Mouse (Mus musculus) right cerebral cortex, adult 2 months (tissue): ENCODE results near the gene St6galnac6.

Source experiments
- DNase-seq, 2 experiments: peaks; one replicate each; pipeline ENCODE4 v3.0.0; 2021 to 2022; ENCODE audit warnings: low spot score in 2 of 2

The St6galnac6 gene

DNA sequence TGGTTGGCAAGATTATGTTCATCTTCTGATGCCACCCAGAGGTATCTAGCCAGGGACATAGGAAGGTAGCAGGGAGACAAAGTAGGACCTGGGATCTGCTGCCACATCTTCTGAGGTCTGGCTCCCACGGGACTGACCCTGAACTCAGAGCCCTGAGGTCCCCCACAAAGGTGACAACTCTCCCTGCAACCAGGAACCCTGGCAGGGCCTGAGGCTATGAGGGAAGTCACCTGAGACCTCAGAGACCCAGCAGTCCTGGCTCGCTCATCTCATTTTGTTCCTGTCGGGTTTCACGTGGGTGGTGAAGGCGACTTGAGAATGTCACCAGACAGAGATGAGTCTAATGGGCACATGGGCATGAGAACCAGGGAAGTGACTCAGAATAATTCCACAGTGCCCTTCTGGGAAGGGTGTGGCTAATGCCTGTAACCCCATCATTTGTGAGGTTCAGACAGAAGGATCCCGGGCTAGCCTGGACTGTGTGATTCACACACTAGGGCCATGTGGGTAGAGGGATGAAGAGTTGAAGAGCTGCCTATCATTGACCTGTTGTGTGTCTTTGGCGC lies 14.3 kb upstream of the St6galnac6 start:
- no peak for DNase-seq

GRCm38 (mm10) chr2:32586871-32587351 lies 12.6 kb upstream of the St6galnac6 start, which contains the start of gene St6galnac4:
Gene St6galnac4 (plus strand): TSS chr2:32587095.
- DNase-seq: peak; percentile 87 to 90

- DNase-seq: no peak
Measured at GRCm38 (mm10) chr2:32587731-32588321, 11.7 kb upstream of the St6galnac6 start.

DNA sequence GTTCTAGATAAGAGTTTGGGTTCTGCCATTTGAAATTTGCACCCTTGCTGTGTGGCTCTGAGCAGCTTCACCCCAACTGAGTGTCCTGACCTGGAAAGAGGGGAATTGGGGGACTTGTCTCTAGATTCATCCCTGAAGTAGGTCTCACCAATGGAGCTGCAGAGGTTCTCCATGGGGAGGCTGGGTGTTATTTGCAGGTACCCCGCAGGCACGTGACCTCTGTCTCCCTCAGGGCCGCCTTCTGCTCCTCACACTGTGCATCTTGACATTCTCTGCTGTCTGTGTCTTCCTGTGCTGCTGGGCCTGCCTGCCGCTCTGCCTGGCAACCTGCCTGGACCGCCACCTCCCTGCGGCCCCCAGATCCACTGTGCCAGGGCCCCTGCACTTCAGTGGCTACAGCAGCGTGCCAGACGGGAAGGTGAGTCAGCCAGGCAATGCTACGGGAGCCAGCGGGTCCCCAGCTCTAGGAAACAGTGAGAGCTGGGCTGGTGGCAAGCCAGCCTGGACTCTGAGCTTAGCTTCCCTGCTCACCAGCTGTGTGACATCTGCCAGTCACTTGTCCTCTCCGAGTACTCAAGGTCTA lies 10.2 kb upstream of the St6galnac6 start:
- DNase-seq: peak; percentile 57 to 62

DNA sequence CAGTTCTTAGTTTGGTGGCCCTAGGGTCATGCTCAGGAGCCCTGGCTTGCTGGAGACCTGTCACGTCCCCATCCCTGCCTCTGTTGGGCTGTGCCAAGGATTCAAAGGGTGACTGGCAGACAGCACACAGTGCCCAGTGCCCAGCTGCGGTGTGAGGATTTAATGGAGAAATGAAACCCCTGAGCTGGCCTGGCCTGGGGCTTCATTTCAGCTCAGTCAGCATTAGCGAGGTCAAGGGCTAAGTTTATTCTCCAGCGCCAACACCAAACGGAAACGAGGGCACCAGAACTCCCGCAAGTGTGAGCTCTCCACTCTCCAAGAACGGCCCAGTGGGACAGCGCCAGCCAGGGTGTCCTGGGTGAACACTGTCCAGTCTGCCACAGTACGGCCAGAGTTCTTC lies 9.3 kb upstream of the St6galnac6 start:
- DNase-seq: no peak

DNA sequence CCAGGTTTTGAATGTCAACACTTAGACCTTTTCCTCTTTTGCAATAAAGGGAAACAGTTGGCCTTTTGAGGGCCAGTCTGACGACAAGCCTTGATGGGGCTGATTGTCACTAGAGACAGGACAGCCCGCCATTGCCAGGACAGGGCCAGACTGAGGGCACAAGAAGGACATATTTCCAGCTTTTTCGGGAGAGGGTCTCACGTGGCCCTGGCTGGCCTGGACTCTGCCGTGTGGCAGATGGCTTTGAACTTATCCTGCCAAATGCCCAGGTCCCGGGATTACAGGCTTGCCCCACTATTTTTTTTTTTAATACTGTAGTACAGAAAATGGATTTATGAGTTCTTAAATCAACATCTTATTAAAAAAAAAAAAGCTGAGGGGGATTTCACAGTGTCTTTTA lies 8.3 kb upstream of the St6galnac6 start:
- DNase-seq: no peak

DNA sequence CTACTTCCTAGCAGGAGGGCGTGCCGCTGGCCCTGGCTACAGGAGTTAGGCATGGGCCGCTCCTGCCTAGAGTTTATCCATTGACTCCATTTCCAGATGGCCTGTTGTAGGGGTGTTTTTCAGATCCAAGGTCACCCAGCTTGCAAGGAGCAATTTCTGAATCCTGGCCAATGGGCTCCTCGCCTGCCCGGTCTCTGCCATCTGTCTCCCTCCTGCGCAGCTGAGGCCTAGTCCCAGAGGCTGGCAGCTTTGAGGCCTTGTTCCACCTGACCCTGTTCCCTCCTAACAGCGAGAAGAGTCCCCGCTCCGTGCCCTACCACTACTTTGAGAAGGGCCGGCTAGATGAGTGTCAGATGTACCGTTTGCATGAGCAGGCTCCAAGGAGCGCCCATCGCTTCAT lies 2.8 kb upstream of the St6galnac6 start:
- no peak for DNase-seq

- no peak for DNase-seq
Measured at GRCm38 (mm10) chr2:32597248-32597647, 2.3 kb upstream of the St6galnac6 start.

DNA sequence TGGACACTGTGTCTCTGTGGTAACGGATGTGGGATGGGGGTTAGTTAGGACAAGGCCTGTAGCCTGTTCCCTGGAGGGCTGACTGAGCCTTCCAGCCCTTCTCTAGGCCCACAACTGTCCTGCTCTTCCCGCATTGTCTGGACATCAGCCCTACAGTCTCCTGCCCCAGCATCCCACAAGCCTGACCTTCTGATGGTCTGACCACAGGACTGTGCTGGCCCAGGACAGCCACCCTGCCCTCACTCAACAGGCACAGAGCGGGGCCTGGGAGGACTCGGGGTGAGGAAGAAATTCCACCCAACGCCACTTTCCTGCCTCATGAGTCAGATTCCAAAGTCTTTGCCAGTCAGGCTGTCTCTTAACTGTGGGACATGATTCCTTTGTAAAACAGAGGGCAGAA lies 1.8 kb upstream of the St6galnac6 start:
- no peak for DNase-seq

DNA sequence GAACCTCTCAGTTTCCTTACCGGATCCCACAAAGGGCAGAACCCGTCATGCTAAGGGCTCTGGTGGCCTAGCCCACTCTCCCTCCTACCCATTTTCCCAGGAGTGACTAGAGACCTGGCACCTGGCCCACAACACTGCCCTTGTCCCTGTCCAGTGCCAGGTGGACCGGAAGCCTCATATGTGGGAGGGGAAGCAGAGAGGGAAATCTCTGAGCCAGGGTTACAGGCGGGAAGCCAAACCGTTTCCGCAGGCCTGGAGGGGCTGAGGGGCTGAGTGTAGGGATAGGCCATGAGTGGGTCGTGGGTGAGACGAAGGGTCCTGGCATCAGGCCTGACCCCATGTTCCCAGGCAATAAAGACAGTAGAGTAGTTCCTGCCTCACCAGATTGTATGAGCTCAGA lies 1.0 kb upstream of the St6galnac6 start:
- no peak for DNase-seq

DNA sequence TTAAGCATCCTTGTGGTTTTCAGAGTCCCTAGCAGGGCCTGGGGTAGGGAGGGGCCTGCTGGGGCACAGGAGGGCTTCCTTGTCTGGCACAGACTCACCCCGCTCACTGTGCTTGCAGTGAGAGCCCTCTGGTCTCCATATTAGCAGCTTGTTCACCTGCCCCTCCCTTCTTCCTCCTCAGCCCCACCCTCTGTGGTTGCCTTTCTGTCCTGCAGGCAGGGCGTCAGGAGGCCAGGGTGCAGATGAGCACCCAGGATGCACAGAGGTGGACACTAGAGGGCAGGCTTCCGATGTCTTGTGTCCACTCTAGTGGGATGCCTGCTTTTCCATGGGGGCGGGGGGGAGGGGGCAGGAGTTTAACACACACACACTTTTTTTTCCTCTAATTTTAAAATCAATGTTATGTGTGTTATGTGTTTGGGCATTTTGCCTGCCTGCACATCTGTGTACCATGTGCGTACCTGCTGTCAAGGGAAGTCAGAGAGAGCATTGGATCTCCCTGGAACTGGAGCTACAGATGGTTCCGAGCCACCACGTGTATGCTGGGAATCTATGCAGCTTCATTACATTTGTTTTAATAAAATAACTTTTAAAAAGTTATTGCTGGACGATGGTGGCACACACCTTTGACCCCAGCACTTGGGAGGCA lies 2.0 kb downstream of the St6galnac6 start:
- no peak for DNase-seq

- peak; percentile 92 to 94 for DNase-seq
Measured at GRCm38 (mm10) chr2:32602600-32603054, 3.1 kb downstream of the St6galnac6 start.

DNA sequence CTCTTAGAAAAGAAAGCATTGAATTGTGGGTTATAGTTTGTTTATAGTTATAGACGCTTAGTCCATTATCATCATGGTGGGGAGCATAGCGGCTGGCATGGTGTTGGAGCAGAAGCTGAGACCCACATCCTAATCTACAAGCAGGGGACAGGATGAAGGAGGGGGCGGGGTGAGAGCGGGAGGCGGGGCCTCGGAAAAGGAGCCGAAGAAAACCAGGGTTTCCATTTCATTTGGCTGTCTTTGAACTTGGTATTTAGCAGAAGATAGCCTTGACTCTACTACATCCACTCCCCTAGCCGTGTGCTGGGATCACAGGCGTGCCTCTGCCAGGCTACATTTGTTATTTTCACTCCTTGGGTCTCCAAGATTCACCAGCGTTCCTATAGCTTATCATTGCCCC lies 5.1 kb downstream of the St6galnac6 start:
- no peak for DNase-seq

DNA sequence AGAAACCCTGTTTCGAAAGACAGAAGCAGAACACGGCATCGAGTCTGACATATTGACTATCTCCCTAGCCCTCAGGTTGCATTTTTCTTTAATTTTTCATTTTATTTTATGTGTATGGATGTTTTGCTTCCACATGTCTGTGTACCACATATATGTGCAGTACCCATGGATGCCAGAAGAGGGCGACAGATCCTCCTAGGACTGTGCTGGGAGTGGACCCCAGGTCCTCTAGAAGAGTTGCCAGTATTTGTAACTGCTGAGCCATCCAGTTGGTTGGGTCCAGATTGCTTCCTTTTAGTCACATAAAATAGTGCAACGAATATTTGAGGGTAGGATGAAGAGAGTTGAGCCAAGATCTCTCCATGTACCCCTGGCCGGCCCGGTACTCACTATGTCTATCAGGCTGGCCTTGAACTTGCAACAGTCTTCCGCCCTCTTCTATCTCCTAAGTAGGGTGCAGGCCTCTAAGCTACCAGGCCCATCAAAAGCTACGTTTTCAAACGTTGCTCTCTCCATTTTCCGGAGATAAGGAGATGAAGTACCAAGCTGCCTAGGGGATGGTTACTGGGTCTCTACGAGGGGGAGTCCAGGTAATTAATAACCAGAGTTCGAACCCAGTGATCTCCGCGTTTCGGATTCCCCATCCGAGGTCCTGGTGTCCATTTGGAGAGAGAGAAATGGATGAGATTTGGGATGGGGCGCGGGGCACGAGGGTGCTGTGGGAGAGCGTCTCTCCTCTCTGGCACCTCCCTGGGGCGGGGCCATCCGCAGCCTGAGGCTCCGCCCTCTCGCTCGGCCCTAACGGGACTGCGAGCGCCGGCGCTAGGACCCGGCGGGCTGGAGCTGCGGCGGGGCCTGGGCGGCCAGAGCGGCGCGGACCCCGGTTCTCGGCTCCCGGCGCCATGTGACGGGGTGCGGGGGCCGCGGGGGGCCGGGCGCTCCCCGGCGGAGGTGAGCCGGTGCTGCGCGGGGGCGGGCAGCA lies 6.9 kb downstream of the St6galnac6 start:
- DNase-seq: peak; percentile 71 to 81

GRCm38 (mm10) chr2:32607262-32607947 lies 7.9 kb downstream of the St6galnac6 start:
- DNase-seq: peak; percentile 55 to 60

GRCm38 (mm10) chr2:32608141-32608777 lies 8.8 kb downstream of the St6galnac6 start:
- peak; percentile 43 to 47 for DNase-seq

- DNase-seq: no peak
Measured at GRCm38 (mm10) chr2:32608778-32609435, 9.4 kb downstream of the St6galnac6 start.

GRCm38 (mm10) chr2:32610610-32611229 lies 11.2 kb downstream of the St6galnac6 start:
- peak; percentile 58 to 71 for DNase-seq

DNA sequence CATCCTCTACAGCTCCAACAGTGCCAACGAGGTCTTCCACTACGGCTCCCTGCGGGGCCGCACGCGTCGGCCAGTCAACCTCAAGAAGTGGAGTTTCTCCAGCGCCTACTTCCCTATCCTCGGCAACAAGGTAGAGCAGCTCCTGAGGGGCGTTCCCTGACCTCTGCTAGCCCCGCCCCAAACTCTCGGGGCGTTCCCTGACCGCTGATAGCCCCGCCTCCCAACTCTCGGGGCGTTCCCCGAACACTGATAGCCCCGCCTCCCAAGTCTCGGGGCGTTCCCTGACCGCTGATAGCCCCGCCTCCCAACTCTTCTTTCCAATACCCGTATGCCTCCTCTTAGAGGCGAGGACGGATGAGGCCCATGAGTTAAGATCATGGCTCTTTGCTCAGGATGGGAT lies 12.8 kb downstream of the St6galnac6 start:
- DNase-seq: no peak
